8 mouse cellular contexts compared by ENCODE assay signal in genomic region chr3:83286975-83287405, GRCm38 (mm10).
DNase-seq lines count a peak whose midpoint lies in the region; ATAC-seq and TF ChIP-seq lines count a peak whose summit lies in the region.

No protein-coding gene starts in this region.

- no peak for ATAC-seq in intestine, postnatal 0 days

- no peaks in the 10 kb centered on the region for H3K4me1 ChIP-seq in intestine, postnatal 0 days (replicated peaks; ENCODE audit: control insufficient read depth, insufficient read depth, low read length)
- H3K4me1 ChIP-seq in thymus, adult 2 months (replicated peaks; ENCODE audit: control insufficient read depth, insufficient read depth, low read length): no peaks in the 10 kb centered on the region

- H3K4me2 ChIP-seq in intestine, postnatal 0 days (replicated peaks; ENCODE audit: low read depth): peak overlapping the region; percentile 64

- no peak for TF ChIP-seq POLR2A in thymus, adult 2 months (IDR thresholded peaks at IDR 0.05; ENCODE audit: control insufficient read depth, extremely low read depth, insufficient read depth, low read length, poor library complexity)

- no peaks in the 10 kb centered on the region for H3K9me3 ChIP-seq in intestine, postnatal 0 days (ENCODE audit: control insufficient read depth)

- intact Hi-C loops in left cerebral cortex, postnatal 14 days (cut with DNase I): loop anchor here (5.0 to 10.0 kb wide), 3 partner anchors 418 to 615 kb away; no protein-coding TSS in a partner anchor

- peak; percentile 84 for TF ChIP-seq CTCF in intestine, postnatal 0 days (IDR thresholded peaks at IDR 0.05; ENCODE audit: low read depth)
- TF ChIP-seq CTCF in thymus, adult 2 months (IDR thresholded peaks at IDR 0.05; ENCODE audit: borderline replicate concordance, control insufficient read depth, extremely low read depth, insufficient read depth, low read length, poor library complexity): no peak

- H3K27me3 ChIP-seq in intestine, postnatal 0 days (replicated peaks; ENCODE audit: control insufficient read depth, insufficient read depth, low read length): no peaks in the 10 kb centered on the region
- no peaks in the 10 kb centered on the region for H3K27me3 ChIP-seq in thymus, adult 2 months (ENCODE audit: control insufficient read depth, insufficient read depth, low read length)

- H3K27ac ChIP-seq in intestine, postnatal 0 days (ENCODE audit: low read depth, low read length): no peak overlapping the region
- H3K27ac ChIP-seq in thymus, adult 2 months (ENCODE audit: control insufficient read depth, insufficient read depth, low read length): no peak overlapping the region

- no peak overlapping the region for H3K9ac ChIP-seq in intestine, postnatal 0 days (ENCODE audit: low read depth, low read length)

- H3K36me3 ChIP-seq in intestine, postnatal 0 days (ENCODE audit: control insufficient read depth, insufficient read depth): no peaks in the 10 kb centered on the region
- no peaks in the 10 kb centered on the region for H3K36me3 ChIP-seq in thymus, adult 2 months (ENCODE audit: control insufficient read depth, insufficient read depth, low read length)

- 3% methylated on average over 11 of the region's 11 CpGs for WGBS in intestine, postnatal 0 days
- 18% methylated on average over 11 of the region's 11 CpGs for WGBS in thymus, adult 2 months

- H3K4me3 ChIP-seq in intestine, postnatal 0 days (ENCODE audit: low read depth, low read length): peak overlapping the region; percentile 30
- no peak overlapping the region for H3K4me3 ChIP-seq in thymus, adult 2 months (ENCODE audit: control insufficient read depth, insufficient read depth, low read length)

- peak; percentile 73 for DNase-seq in ZHBTc4 (ENCODE audit: low read depth, low spot score)
- DNase-seq in embryo, embryonic 10.5 days (ENCODE audit: low spot score): peak; percentile 93
- DNase-seq in gastrocnemius, postnatal 25 days: peak; percentile 18
- DNase-seq in left cerebral cortex, postnatal 14 days (ENCODE audit: low spot score in 2 of 2): peak; percentile 63 to 73
- DNase-seq in mesoderm, embryonic 11.5 days (ENCODE audit: low read depth, low spot score): peak; percentile 83
- peak; percentile 34 for DNase-seq in right cerebral cortex, postnatal 4 days
- no peak for DNase-seq in thymus, adult 2 months
